Mouse (Mus musculus): ENCODE data around the gene Ranbp1.

DNA sequence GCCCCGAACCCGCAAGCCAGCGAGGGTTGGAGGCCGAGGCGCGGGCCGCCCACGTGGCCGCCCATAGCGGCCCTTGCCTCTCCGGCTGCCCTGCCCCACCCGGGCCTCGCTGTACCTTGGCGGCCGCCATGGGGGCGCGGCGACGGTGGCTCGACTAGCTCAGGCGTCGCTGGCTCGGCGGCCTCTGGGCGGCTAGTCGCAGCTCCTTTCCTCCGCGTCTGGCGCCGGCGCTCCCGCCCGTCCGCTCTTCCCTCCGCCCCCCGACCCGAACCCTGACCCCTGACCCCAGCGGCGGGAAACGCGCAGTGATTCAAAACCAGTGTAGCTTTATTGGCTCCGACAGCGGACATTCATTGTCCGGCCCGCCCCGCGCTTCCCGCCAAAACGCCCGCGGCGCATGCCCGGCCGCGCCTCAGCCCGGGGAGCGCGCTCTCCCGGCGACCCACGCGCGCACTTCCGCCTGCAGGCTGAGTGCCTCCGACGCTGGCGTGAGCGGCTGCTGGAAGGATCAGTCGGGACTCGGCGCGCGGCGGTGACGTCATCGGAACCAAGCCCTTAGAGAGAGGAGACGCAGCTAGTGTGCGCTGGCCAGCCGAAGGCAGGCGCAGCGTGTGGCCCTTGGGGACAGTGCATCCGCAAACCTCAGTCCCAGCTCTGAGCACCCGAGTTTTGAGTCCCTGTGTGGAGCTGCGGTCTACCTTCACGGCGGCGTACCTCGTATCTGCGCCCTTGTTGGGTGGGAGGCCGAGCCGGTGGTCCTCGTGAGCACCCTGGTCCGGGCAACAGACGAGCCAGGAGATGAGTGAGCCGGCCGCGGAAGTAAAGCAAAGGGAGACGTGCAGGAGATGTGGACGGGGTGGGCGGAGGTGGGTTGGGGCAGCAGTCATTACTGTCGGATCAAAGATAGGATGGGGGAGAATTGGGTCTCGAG is at the start of gene Ranbp1, which contains the start of gene Trmt2a:
- TF ChIP-seq CTCF (IDR thresholded peaks at IDR 0.05; ENCODE audit: low read depth) (no peak), EP300 (optimal IDR thresholded peaks at IDR 0.05) (no peak)

Measured in stomach, postnatal 0 days (tissue).